Mouse (Mus musculus): ENCODE data around the gene Soga3. TPM values are rescaled to one million over a fixed set of nuclear protein-coding genes. Genes with fewer than 3 reads are reported as not detected.
A peak's percentile ranks its signal among the peaks of the same experiment; 100 is the strongest.

Soga3 gene
- polyA plus RNA-seq, 1 experiment, result not detected

GRCm38 (mm10) chr10:29155304-29155703 is 11.7 kb downstream of the Soga3 start:
- H3K27ac ChIP-seq (ENCODE audit: insufficient read depth, low read depth, low read length), result no peak overlapping the region
- H3K4me3 ChIP-seq (ENCODE audit: insufficient read depth, low read depth, low read length), result no peak overlapping the region
- 54% methylated on average over 3 of the region's 3 CpGs for WGBS
- H3K4me1 ChIP-seq (ENCODE audit: control insufficient read depth, insufficient read depth, low read length), result no peaks in the 10 kb centered on the region
- TF ChIP-seq CTCF (IDR thresholded peaks at IDR 0.05; ENCODE audit: insufficient read depth, low read depth, low read length), result no peak
- TF ChIP-seq POLR2A (IDR thresholded peaks at IDR 0.05; ENCODE audit: insufficient read depth, low read depth, low read length), result no peak

- 85% methylated on average over 2 of the region's 2 CpGs for WGBS
- TF ChIP-seq POLR2A (IDR thresholded peaks at IDR 0.05; ENCODE audit: insufficient read depth, low read depth, low read length) (no peak), CTCF (IDR thresholded peaks at IDR 0.05; ENCODE audit: insufficient read depth, low read depth, low read length) (no peak)
- Histone ChIP-seq H3K4me3 (ENCODE audit: insufficient read depth, low read depth, low read length) (no peak overlapping the region), H3K4me1 (ENCODE audit: control insufficient read depth, insufficient read depth, low read length) (no peaks in the 10 kb centered on the region), H3K27ac (ENCODE audit: insufficient read depth, low read depth, low read length) (no peak overlapping the region)
Measured at GRCm38 (mm10) chr10:29161664-29162063, 18.0 kb downstream of the Soga3 start.

- 79% methylated on average over 2 of the region's 2 CpGs for WGBS
- Histone ChIP-seq H3K27ac (ENCODE audit: insufficient read depth, low read depth, low read length) (no peak overlapping the region), H3K4me1 (ENCODE audit: control insufficient read depth, insufficient read depth, low read length) (no peaks in the 10 kb centered on the region), H3K4me3 (ENCODE audit: insufficient read depth, low read depth, low read length) (no peak overlapping the region)
- TF ChIP-seq CTCF (IDR thresholded peaks at IDR 0.05; ENCODE audit: insufficient read depth, low read depth, low read length) (no peak), POLR2A (IDR thresholded peaks at IDR 0.05; ENCODE audit: insufficient read depth, low read depth, low read length) (no peak)
Measured at GRCm38 (mm10) chr10:29173778-29174177, 30.1 kb downstream of the Soga3 start.

- TF ChIP-seq CTCF (IDR thresholded peaks at IDR 0.05; ENCODE audit: insufficient read depth, low read depth, low read length), result no peak
- TF ChIP-seq POLR2A (IDR thresholded peaks at IDR 0.05; ENCODE audit: insufficient read depth, low read depth, low read length), result no peak
- WGBS, result 47% methylated on average over 3 of the region's 3 CpGs
- Histone ChIP-seq H3K4me1 (ENCODE audit: control insufficient read depth, insufficient read depth, low read length) (no peaks in the 10 kb centered on the region), H3K27ac (ENCODE audit: insufficient read depth, low read depth, low read length) (no peak overlapping the region), H3K4me3 (ENCODE audit: insufficient read depth, low read depth, low read length) (no peak overlapping the region)
Measured at GRCm38 (mm10) chr10:29175656-29176055, 32.0 kb downstream of the Soga3 start.

GRCm38 (mm10) chr10:29176881-29177280 is 33.2 kb downstream of the Soga3 start:
- WGBS, result 28% methylated on average over 4 of the region's 4 CpGs
- no peak for TF ChIP-seq POLR2A (IDR thresholded peaks at IDR 0.05; ENCODE audit: insufficient read depth, low read depth, low read length)
- TF ChIP-seq CTCF (IDR thresholded peaks at IDR 0.05; ENCODE audit: insufficient read depth, low read depth, low read length), result no peak
- no peak overlapping the region for H3K4me3 ChIP-seq (ENCODE audit: insufficient read depth, low read depth, low read length)
- H3K27ac ChIP-seq (ENCODE audit: insufficient read depth, low read depth, low read length), result peak overlapping the region; percentile 25; the same call in 1 of the 2 replicates
- no peaks in the 10 kb centered on the region for H3K4me1 ChIP-seq (ENCODE audit: control insufficient read depth, insufficient read depth, low read length)

- 16% methylated on average over 2 of the region's 2 CpGs for WGBS
- H3K4me1 ChIP-seq (ENCODE audit: control insufficient read depth, insufficient read depth, low read length), result no peaks in the 10 kb centered on the region
- H3K4me3 ChIP-seq (ENCODE audit: insufficient read depth, low read depth, low read length), result no peak overlapping the region
- peak overlapping the region; percentile 66; the same call in 1 of the 2 replicates for H3K27ac ChIP-seq (ENCODE audit: insufficient read depth, low read depth, low read length)
- TF ChIP-seq CTCF (IDR thresholded peaks at IDR 0.05; ENCODE audit: insufficient read depth, low read depth, low read length) (no peak), POLR2A (IDR thresholded peaks at IDR 0.05; ENCODE audit: insufficient read depth, low read depth, low read length) (no peak)
Measured at GRCm38 (mm10) chr10:29178003-29178402, 34.4 kb downstream of the Soga3 start.

GRCm38 (mm10) chr10:29180210-29180609 is 36.6 kb downstream of the Soga3 start:
- Histone ChIP-seq H3K4me1 (ENCODE audit: control insufficient read depth, insufficient read depth, low read length) (no peaks in the 10 kb centered on the region), H3K27ac (ENCODE audit: insufficient read depth, low read depth, low read length) (no peak overlapping the region), H3K4me3 (ENCODE audit: insufficient read depth, low read depth, low read length) (no peak overlapping the region)
- WGBS, result 95% methylated on average over 3 of the region's 3 CpGs
- TF ChIP-seq POLR2A (IDR thresholded peaks at IDR 0.05; ENCODE audit: insufficient read depth, low read depth, low read length) (no peak), CTCF (IDR thresholded peaks at IDR 0.05; ENCODE audit: insufficient read depth, low read depth, low read length) (no peak)

GRCm38 (mm10) chr10:29181046-29181445 is 37.4 kb downstream of the Soga3 start:
- WGBS, result 52% methylated on average over 2 of the region's 2 CpGs
- no peak for TF ChIP-seq POLR2A (IDR thresholded peaks at IDR 0.05; ENCODE audit: insufficient read depth, low read depth, low read length)
- no peak for TF ChIP-seq CTCF (IDR thresholded peaks at IDR 0.05; ENCODE audit: insufficient read depth, low read depth, low read length)
- Histone ChIP-seq H3K4me1 (ENCODE audit: control insufficient read depth, insufficient read depth, low read length) (no peaks in the 10 kb centered on the region), H3K27ac (ENCODE audit: insufficient read depth, low read depth, low read length) (no peak overlapping the region), H3K4me3 (ENCODE audit: insufficient read depth, low read depth, low read length) (no peak overlapping the region)

GRCm38 (mm10) chr10:29193769-29194168 is 50.1 kb downstream of the Soga3 start:
- Histone ChIP-seq H3K4me3 (ENCODE audit: insufficient read depth, low read depth, low read length) (no peak overlapping the region), H3K27ac (ENCODE audit: insufficient read depth, low read depth, low read length) (no peak overlapping the region), H3K4me1 (ENCODE audit: control insufficient read depth, insufficient read depth, low read length) (peaks cover 7% of the 10 kb centered on the region; the same call in 1 of the 2 replicates)
- TF ChIP-seq CTCF (IDR thresholded peaks at IDR 0.05; ENCODE audit: insufficient read depth, low read depth, low read length) (no peak), POLR2A (IDR thresholded peaks at IDR 0.05; ENCODE audit: insufficient read depth, low read depth, low read length) (no peak)

GRCm38 (mm10) chr10:29196811-29197210 is 53.2 kb downstream of the Soga3 start:
- TF ChIP-seq POLR2A (IDR thresholded peaks at IDR 0.05; ENCODE audit: insufficient read depth, low read depth, low read length) (no peak), CTCF (IDR thresholded peaks at IDR 0.05; ENCODE audit: insufficient read depth, low read depth, low read length) (no peak)
- Histone ChIP-seq H3K27ac (ENCODE audit: insufficient read depth, low read depth, low read length) (no peak overlapping the region), H3K4me1 (ENCODE audit: control insufficient read depth, insufficient read depth, low read length) (peaks cover 7% of the 10 kb centered on the region; the same call in 1 of the 2 replicates), H3K4me3 (ENCODE audit: insufficient read depth, low read depth, low read length) (no peak overlapping the region)
- 98% methylated on average over 33 of the region's 33 CpGs for WGBS
